Mouse (Mus musculus): ENCODE data around the gene Dock1. TPM values are rescaled to one million over a fixed set of nuclear protein-coding genes. Genes with fewer than 3 reads are reported as not detected.

Dock1 gene
- polyA plus RNA-seq, 1 experiment = 14.3 TPM

GRCm38 (mm10) chr7:135110307-135110706, 439.9 kb downstream of the Dock1 start:
- H3K27ac ChIP-seq (ENCODE audit: insufficient read depth, low read length) = no peak overlapping the region
- H3K4me3 ChIP-seq (ENCODE audit: insufficient read depth, low read length) = no peak overlapping the region
- TF ChIP-seq CTCF (IDR thresholded peaks at IDR 0.05; ENCODE audit: extremely low read depth, insufficient read depth, low read length) (no peak), POLR2A (IDR thresholded peaks at IDR 0.05; ENCODE audit: extremely low read depth, insufficient read depth, low read length) (no peak)
- no peaks in the 10 kb centered on the region for H3K4me1 ChIP-seq (ENCODE audit: control insufficient read depth, insufficient read depth, low read length)

GRCm38 (mm10) chr7:135125296-135126065, 455.0 kb downstream of the Dock1 start:
- H3K4me1 ChIP-seq (ENCODE audit: control insufficient read depth, insufficient read depth, low read length) = no peaks in the 10 kb centered on the region
- no peak overlapping the region for H3K27ac ChIP-seq (ENCODE audit: insufficient read depth, low read length)
- TF ChIP-seq CTCF (IDR thresholded peaks at IDR 0.05; ENCODE audit: extremely low read depth, insufficient read depth, low read length) (no peak), POLR2A (IDR thresholded peaks at IDR 0.05; ENCODE audit: extremely low read depth, insufficient read depth, low read length) (no peak)
- H3K4me3 ChIP-seq (ENCODE audit: insufficient read depth, low read length) = no peak overlapping the region

- Histone ChIP-seq H3K27ac (ENCODE audit: insufficient read depth, low read length) (no peak overlapping the region), H3K4me1 (ENCODE audit: control insufficient read depth, insufficient read depth, low read length) (no peaks in the 10 kb centered on the region), H3K4me3 (ENCODE audit: insufficient read depth, low read length) (no peak overlapping the region)
- TF ChIP-seq CTCF (IDR thresholded peaks at IDR 0.05; ENCODE audit: extremely low read depth, insufficient read depth, low read length) (no peak), POLR2A (IDR thresholded peaks at IDR 0.05; ENCODE audit: extremely low read depth, insufficient read depth, low read length) (no peak)
Measured at GRCm38 (mm10) chr7:135132461-135132860, 462.0 kb downstream of the Dock1 start.

- TF ChIP-seq POLR2A (IDR thresholded peaks at IDR 0.05; ENCODE audit: extremely low read depth, insufficient read depth, low read length) = no peak
- no peak for TF ChIP-seq CTCF (IDR thresholded peaks at IDR 0.05; ENCODE audit: extremely low read depth, insufficient read depth, low read length)
- Histone ChIP-seq H3K27ac (ENCODE audit: insufficient read depth, low read length) (no peak overlapping the region), H3K4me1 (ENCODE audit: control insufficient read depth, insufficient read depth, low read length) (no peaks in the 10 kb centered on the region), H3K4me3 (ENCODE audit: insufficient read depth, low read length) (no peak overlapping the region)
Measured at GRCm38 (mm10) chr7:135134619-135135018, 464.2 kb downstream of the Dock1 start.

GRCm38 (mm10) chr7:135139153-135139612, 468.7 kb downstream of the Dock1 start:
- TF ChIP-seq CTCF (IDR thresholded peaks at IDR 0.05; ENCODE audit: extremely low read depth, insufficient read depth, low read length) = no peak
- TF ChIP-seq POLR2A (IDR thresholded peaks at IDR 0.05; ENCODE audit: extremely low read depth, insufficient read depth, low read length) = no peak
- Histone ChIP-seq H3K27ac (ENCODE audit: insufficient read depth, low read length) (no peak overlapping the region), H3K4me1 (ENCODE audit: control insufficient read depth, insufficient read depth, low read length) (no peaks in the 10 kb centered on the region), H3K4me3 (ENCODE audit: insufficient read depth, low read length) (no peak overlapping the region)

- Histone ChIP-seq H3K27ac (ENCODE audit: insufficient read depth, low read length) (no peak overlapping the region), H3K4me3 (ENCODE audit: insufficient read depth, low read length) (no peak overlapping the region), H3K4me1 (ENCODE audit: control insufficient read depth, insufficient read depth, low read length) (no peaks in the 10 kb centered on the region)
- TF ChIP-seq POLR2A (IDR thresholded peaks at IDR 0.05; ENCODE audit: extremely low read depth, insufficient read depth, low read length) (no peak), CTCF (IDR thresholded peaks at IDR 0.05; ENCODE audit: extremely low read depth, insufficient read depth, low read length) (no peak)
Measured at GRCm38 (mm10) chr7:135144731-135145130, 474.3 kb downstream of the Dock1 start.

- no peak overlapping the region for H3K4me3 ChIP-seq (ENCODE audit: insufficient read depth, low read length)
- peaks cover 5% of the 10 kb centered on the region; the same call in 1 of the 2 replicates for H3K4me1 ChIP-seq (ENCODE audit: control insufficient read depth, insufficient read depth, low read length)
- no peak for TF ChIP-seq POLR2A (IDR thresholded peaks at IDR 0.05; ENCODE audit: extremely low read depth, insufficient read depth, low read length)
- no peak for TF ChIP-seq CTCF (IDR thresholded peaks at IDR 0.05; ENCODE audit: extremely low read depth, insufficient read depth, low read length)
- no peak overlapping the region for H3K27ac ChIP-seq (ENCODE audit: insufficient read depth, low read length)
Measured at GRCm38 (mm10) chr7:135150926-135151325, 480.5 kb downstream of the Dock1 start.

GRCm38 (mm10) chr7:135157571-135157970, 487.1 kb downstream of the Dock1 start:
- Histone ChIP-seq H3K4me1 (ENCODE audit: control insufficient read depth, insufficient read depth, low read length) (no peaks in the 10 kb centered on the region), H3K27ac (ENCODE audit: insufficient read depth, low read length) (no peak overlapping the region), H3K4me3 (ENCODE audit: insufficient read depth, low read length) (no peak overlapping the region)
- no peak for TF ChIP-seq CTCF (IDR thresholded peaks at IDR 0.05; ENCODE audit: extremely low read depth, insufficient read depth, low read length)
- TF ChIP-seq POLR2A (IDR thresholded peaks at IDR 0.05; ENCODE audit: extremely low read depth, insufficient read depth, low read length) = no peak

GRCm38 (mm10) chr7:135158381-135158780, 487.9 kb downstream of the Dock1 start:
- Histone ChIP-seq H3K4me3 (ENCODE audit: insufficient read depth, low read length) (no peak overlapping the region), H3K4me1 (ENCODE audit: control insufficient read depth, insufficient read depth, low read length) (no peaks in the 10 kb centered on the region), H3K27ac (ENCODE audit: insufficient read depth, low read length) (no peak overlapping the region)
- TF ChIP-seq POLR2A (IDR thresholded peaks at IDR 0.05; ENCODE audit: extremely low read depth, insufficient read depth, low read length) = no peak
- no peak for TF ChIP-seq CTCF (IDR thresholded peaks at IDR 0.05; ENCODE audit: extremely low read depth, insufficient read depth, low read length)

- Histone ChIP-seq H3K4me1 (ENCODE audit: control insufficient read depth, insufficient read depth, low read length) (no peaks in the 10 kb centered on the region), H3K27ac (ENCODE audit: insufficient read depth, low read length) (no peak overlapping the region), H3K4me3 (ENCODE audit: insufficient read depth, low read length) (no peak overlapping the region)
- TF ChIP-seq POLR2A (IDR thresholded peaks at IDR 0.05; ENCODE audit: extremely low read depth, insufficient read depth, low read length) = no peak
- no peak for TF ChIP-seq CTCF (IDR thresholded peaks at IDR 0.05; ENCODE audit: extremely low read depth, insufficient read depth, low read length)
Measured at GRCm38 (mm10) chr7:135159606-135160005, 489.2 kb downstream of the Dock1 start.
